Mouse (Mus musculus): ENCODE results near the gene Alg13. TPM values are rescaled to one million over a fixed set of nuclear protein-coding genes. Genes with fewer than 3 reads are reported as not detected.
A peak's percentile ranks its signal among the peaks of the same experiment; 100 is the strongest.

Alg13 gene
- 1 to 10 TPM; 4.1 to 5.6 TPM for total RNA-seq (2021)
- long read RNA-seq, experiment 1, partial matches to known transcripts: 0 of 6 reads
- long read RNA-seq, experiment 1, other reads (novel, unspliced or antisense): 3 of 6 reads
- long read RNA-seq, experiment 2, partial matches to known transcripts: 0 of 3 reads
- long read RNA-seq, experiment 2, other reads (novel, unspliced or antisense): 0 of 3 reads

GRCm38 (mm10) chrX:144317548-144318163 is at the start of gene Alg13:
Gene Alg13 (plus strand): TSS chrX:144317804.
- DNase-seq: peak; percentile 80
- intact Hi-C loops (cut with DNase I; ENCODE audit: low total_unique reads): no loop called here

GRCm38 (mm10) chrX:144268606-144269005 is 49.0 kb upstream of the Alg13 start:
- no peak for DNase-seq
- intact Hi-C loops (cut with DNase I; ENCODE audit: low total_unique reads): no loop called here

DNA sequence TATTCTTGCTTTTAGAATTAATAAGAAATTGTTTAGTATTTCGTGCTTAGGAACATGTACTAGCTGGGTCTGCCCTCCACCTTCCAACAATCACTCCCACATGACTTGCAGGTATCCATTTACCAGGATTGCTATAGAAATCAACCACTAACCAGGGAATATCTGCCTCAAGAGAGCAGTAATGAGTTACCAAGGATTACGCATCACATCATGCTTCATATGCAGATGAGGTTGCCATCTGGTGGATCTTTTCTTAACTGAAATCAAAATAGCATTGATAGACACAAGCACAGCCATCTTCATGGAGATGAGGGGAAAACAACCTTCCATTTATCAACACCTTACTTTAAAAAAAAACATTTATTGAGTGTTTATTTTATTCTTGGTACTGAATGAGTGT is 16.1 kb upstream of the Alg13 start:
- no peak for DNase-seq
- intact Hi-C loops (cut with DNase I; ENCODE audit: low total_unique reads): no loop called here

- intact Hi-C loops (cut with DNase I; ENCODE audit: low total_unique reads): no loop called here
- DNase-seq: no peak
Measured at GRCm38 (mm10) chrX:144305659-144306058, 11.9 kb upstream of the Alg13 start.

- no peak for DNase-seq
- intact Hi-C loops (cut with DNase I; ENCODE audit: low total_unique reads): no loop called here
Measured at GRCm38 (mm10) chrX:144314041-144314440, 3.6 kb upstream of the Alg13 start.

DNA sequence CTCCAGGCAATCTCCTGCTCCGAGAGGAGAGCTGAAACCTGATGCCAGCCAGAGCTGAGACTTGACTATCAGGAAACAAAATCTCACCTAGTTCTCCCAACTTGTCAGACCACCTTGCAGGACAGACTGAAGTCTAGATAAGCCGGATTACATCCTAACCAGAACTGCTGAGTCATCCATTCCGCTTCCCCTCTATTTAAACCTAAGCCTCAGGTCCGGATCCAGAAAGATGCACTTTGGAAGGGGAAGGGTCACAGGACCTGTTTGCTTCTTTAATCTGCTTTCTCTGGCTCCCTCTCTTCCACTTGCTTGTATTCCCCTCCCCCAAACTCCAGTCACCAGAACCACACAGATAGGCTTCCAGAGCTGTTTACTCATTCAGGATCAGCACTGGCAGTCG is 2.6 kb upstream of the Alg13 start:
- intact Hi-C loops (cut with DNase I; ENCODE audit: low total_unique reads): no loop called here
- DNase-seq: no peak

GRCm38 (mm10) chrX:144316004-144316403 is 1.6 kb upstream of the Alg13 start:
- DNase-seq: no peak
- intact Hi-C loops (cut with DNase I; ENCODE audit: low total_unique reads): no loop called here

DNA sequence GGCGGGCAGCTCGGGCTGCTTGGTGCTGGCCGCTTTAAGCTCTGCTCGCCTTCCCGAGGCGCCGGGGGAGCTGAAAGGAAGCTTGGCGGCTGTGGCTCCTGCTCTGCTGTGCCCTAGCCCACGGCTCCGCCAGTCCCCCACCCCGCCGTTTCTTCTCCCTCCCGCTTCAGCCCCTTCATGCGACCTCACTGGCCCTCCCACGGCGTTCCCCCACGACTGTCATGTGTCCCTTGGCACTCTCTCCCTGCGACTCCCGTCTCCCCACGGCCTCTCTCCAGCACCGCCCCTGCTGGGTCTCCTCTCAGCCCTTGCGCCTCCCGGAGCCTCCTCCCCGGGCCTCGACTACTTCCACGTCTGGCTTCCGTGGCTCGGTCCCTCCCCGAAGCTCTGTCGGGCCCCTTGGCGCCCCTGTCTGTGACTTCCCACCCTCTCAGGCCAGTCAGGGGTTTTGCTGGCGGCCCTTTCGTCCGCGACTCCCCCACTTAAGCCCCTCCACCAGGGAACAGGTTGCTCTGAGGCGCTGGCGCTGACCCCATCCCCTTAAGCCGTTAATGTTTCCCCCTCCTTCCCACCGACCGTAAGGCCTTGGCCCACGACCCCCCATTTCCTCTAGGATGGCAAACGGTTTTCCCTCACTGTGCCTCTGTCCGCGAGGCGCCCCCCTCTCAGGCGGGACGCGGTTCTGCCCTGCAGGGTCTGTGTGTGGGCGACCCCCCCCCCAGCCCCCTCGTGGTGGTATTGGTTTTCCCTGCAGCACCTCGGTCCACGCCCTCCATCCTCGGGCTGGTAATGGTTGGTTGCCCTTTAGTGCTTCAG is 768 bp downstream of the Alg13 start:
- intact Hi-C loops (cut with DNase I; ENCODE audit: low total_unique reads): no loop called here

DNA sequence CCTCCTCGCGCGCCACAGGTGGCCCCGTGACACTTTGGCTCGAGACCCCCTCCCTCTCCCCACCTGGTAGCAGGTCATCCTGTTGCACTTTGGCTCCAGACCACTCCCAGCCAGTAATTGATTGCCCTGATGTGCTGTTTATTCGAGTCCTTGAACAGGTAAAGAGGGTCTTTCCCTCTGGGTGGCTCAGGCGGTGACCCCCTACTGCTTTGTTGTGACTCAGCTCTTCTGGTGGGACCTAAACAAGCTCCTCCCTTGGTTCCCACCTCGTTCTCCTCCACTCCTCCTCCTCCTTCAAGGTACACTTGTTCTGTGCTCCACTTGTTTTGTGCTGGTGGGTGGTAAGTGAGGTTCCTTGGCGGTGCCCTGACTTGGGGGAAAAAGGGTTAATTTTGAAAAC is 1.8 kb downstream of the Alg13 start:
- intact Hi-C loops (cut with DNase I; ENCODE audit: low total_unique reads): no loop called here
- no peak for DNase-seq

More for the DNA sequence above, 768 bp downstream of the Alg13 start:
- peak; percentile 25 for DNase-seq

DNA sequence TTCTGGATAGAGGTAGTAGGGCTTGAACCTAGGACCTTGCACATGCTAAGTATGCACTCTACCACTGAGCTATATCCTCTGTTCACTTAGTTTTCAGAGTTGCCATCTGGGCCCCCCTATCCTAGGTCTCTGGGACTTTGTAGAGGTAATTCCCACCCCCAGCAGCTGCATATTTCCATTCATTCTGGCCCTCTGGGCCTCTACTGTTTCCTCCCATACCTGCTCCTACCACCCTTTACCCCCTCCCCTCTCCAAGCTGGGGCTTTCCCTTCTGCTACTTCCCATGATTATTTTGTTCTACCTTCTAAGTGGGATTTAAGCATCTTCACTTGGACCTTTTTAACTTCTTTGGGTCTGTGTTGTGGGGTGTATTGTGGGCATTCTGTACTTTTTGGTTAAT is 7.8 kb downstream of the Alg13 start:
- DNase-seq: no peak
- intact Hi-C loops (cut with DNase I; ENCODE audit: low total_unique reads): no loop called here

DNA sequence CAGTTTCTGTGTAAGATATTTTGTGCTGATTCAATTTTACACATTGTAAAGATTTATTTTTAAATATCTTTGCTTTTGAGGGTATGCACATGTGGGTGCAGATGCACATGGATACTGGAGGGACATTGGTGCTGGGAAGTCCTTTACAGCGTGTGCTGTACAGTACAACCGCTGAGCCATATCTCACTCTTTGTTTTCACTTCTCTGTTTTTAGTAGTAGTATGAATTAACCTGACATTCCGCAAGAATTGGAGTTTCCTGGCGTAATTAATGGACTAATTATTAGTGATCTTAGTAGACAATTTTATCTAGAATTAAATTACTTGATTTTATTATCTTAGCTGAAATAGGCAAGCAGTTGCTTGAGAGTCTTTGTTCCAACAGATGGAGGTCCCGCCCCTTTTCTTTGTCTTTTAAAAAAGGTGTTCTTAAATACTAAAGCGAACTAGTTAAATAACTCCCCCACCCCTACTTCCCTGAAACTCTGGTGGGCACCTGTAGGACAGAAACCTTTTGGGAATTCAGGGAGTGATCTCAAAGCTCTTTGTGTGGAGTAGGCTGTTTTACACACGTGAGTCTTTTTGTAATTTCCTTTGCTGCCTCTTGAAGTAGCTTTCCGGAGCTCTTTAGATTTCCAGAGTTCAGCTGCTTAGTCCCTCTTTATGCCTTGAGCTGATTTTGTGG is 17.9 kb downstream of the Alg13 start:
- DNase-seq: no peak
- intact Hi-C loops (cut with DNase I; ENCODE audit: low total_unique reads): no loop called here

GRCm38 (mm10) chrX:144337938-144338337 is 20.3 kb downstream of the Alg13 start:
- DNase-seq: no peak
- intact Hi-C loops (cut with DNase I; ENCODE audit: low total_unique reads): no loop called here

DNA sequence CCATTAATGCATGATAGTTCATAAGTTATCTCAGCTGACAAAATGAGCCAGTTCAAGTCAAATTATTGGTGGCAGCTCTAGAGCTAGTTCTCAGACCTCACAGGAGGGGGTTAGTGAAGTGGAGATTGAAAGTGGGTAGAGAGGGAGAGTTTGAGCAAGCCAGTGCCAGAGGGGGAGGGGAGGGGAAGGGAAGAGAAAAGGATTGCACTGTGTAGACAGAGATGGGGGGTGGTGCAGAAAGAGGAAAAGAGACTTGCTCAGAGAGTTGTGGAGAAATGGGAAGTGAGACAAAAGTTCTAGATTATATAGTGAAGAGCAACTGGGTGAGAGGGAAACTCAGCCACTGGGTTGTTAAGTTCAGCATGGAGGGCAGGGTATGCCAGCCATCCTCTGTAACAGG is 20.8 kb downstream of the Alg13 start:
- intact Hi-C loops (cut with DNase I; ENCODE audit: low total_unique reads): no loop called here
- no peak for DNase-seq

GRCm38 (mm10) chrX:144374196-144374595 is 56.6 kb downstream of the Alg13 start:
- DNase-seq: no peak
- intact Hi-C loops (cut with DNase I; ENCODE audit: low total_unique reads): no loop called here

GRCm38 (mm10) chrX:144403526-144403925 is 85.9 kb downstream of the Alg13 start:
- peak; percentile 26 for DNase-seq
- intact Hi-C loops (cut with DNase I; ENCODE audit: low total_unique reads): no loop called here

- intact Hi-C loops (cut with DNase I; ENCODE audit: low total_unique reads): no loop called here
- DNase-seq: no peak
Measured at GRCm38 (mm10) chrX:144408036-144408435, 90.4 kb downstream of the Alg13 start.

GRCm38 (mm10) chrX:144420259-144420658 is 102.7 kb downstream of the Alg13 start:
- no peak for DNase-seq
- intact Hi-C loops (cut with DNase I; ENCODE audit: low total_unique reads): no loop called here

DNA sequence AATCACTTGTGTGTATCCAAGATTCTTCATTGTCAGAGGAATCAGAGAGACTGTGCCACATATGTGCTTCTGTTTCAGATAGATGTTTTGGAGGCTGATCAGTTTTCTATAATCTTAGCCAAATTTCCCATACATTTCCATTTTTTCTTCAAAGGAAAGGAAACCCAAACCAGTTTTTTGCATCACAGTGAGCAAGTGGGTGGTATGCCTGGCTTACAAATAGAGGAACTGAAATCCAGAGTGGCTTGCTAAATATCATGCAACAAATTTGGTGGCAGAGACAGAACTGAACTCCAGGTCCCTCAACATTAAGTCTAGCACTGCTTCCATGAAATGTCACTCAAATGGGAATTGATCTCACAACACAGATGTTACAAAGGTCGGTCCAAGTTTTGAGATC is 103.5 kb downstream of the Alg13 start:
- intact Hi-C loops (cut with DNase I; ENCODE audit: low total_unique reads): no loop called here
- no peak for DNase-seq

DNA sequence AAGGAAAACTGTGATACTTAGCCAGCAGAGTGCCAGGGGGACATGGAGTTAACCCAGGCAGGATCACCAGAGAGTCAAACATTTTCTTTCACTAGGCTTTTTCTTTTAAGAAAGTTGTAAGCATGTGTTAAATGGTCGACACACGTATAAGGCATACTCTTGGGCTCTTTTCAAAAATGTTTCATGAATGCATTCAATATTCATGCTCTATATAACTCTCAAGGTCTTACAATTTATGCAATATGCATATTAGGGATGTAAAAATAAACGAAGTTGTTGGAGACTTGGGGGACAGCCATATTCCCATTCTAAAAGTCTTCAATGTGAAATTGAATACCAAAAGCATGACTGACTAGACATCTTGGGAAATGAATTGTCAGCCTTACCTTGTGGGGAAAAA is 106.2 kb downstream of the Alg13 start:
- no peak for DNase-seq
- intact Hi-C loops (cut with DNase I; ENCODE audit: low total_unique reads): no loop called here
